Mouse (Mus musculus): ENCODE data around the gene Serpinf1. TPM values are rescaled to one million over a fixed set of nuclear protein-coding genes. Genes with fewer than 3 reads are reported as not detected.

Gene Serpinf1
- total RNA-seq, 2 experiments from 2014 or later, result 134 to 239 TPM

Small RNA genes lying within 50 kb of the gene (microRNA-seq; reads per million reads assigned to microRNA genes)
- 5,222 to 5,377 reads per million in 2 experiments for gene Mir22

Other genes starting within 250 kb of the Serpinf1 start
- gene Ovca2, start 243.9 kb downstream of the Serpinf1 start, total RNA-seq (2021), result 1 to 10 TPM; 4.7 to 5.1 TPM
- 1 to 10 TPM; 8.3 to 8.4 TPM for gene Dph1, start 231.5 kb downstream of the Serpinf1 start, total RNA-seq (2021)
- gene Rtn4rl1, start 228.9 kb downstream of the Serpinf1 start, total RNA-seq (2021), result 1 to 10 TPM; 3.2 to 3.8 TPM
- gene Rpa1, start 74.4 kb downstream of the Serpinf1 start, total RNA-seq (2021), result 10 to 100 TPM; 56.8 to 59.3 TPM
- gene Smyd4, start 74.3 kb downstream of the Serpinf1 start, total RNA-seq (2021), result 1 to 10 TPM; 6.1 to 6.6 TPM
- gene Serpinf2, start 16.9 kb upstream of the Serpinf1 start, total RNA-seq (2021), result under 1 TPM in 1 of 2 experiments, not detected in 1; 0.56 TPM
- gene Wdr81, start 32.0 kb upstream of the Serpinf1 start, total RNA-seq (2021), result 1 to 10 TPM; 7.2 to 7.9 TPM
- gene Tlcd2, start 39.0 kb upstream of the Serpinf1 start, total RNA-seq (2021), result 10 to 100 TPM; 13.5 to 14.9 TPM
- gene Prpf8, start 64.1 kb upstream of the Serpinf1 start, total RNA-seq (2021), result 10 to 100 TPM; 77.6 to 83.7 TPM
- gene Rilp, start 87.4 kb upstream of the Serpinf1 start, total RNA-seq (2021), result 10 to 100 TPM; 25.5 to 32.6 TPM
- 10 to 100 TPM in 1 of 2 experiments, 1 to 10 TPM in 1; 7.9 to 10.0 TPM for gene Scarf1, start 90.8 kb upstream of the Serpinf1 start, total RNA-seq (2021)
- gene Slc43a2, start 109.0 kb upstream of the Serpinf1 start, total RNA-seq (2021), result 10 to 100 TPM; 24.2 to 27.3 TPM
- gene Pitpna, start 165.4 kb upstream of the Serpinf1 start, total RNA-seq (2021), result 100 to 1,000 TPM; 148 to 160 TPM
- 10 to 100 TPM; 22.5 to 23.3 TPM for gene Inpp5k, start 208.3 kb upstream of the Serpinf1 start, total RNA-seq (2021)
- 10 to 100 TPM; 56.3 to 65.1 TPM for gene Myo1c, start 227.8 kb upstream of the Serpinf1 start, total RNA-seq (2021)